Mouse (Mus musculus) cerebellum, postnatal 4 days (tissue): ENCODE data around the gene Adcy1.

Experiments used
- DNase-seq, 2 experiments: peaks; one replicate each; pipeline ENCODE4 v3.0.0; 2022; ENCODE audit warnings: low spot score in 2 of 2, mixed read lengths in 1 of 2

Gene Adcy1

GRCm38 (mm10) chr11:7182409-7183042 is 119.2 kb downstream of the Adcy1 start:
- no peak for DNase-seq

DNA sequence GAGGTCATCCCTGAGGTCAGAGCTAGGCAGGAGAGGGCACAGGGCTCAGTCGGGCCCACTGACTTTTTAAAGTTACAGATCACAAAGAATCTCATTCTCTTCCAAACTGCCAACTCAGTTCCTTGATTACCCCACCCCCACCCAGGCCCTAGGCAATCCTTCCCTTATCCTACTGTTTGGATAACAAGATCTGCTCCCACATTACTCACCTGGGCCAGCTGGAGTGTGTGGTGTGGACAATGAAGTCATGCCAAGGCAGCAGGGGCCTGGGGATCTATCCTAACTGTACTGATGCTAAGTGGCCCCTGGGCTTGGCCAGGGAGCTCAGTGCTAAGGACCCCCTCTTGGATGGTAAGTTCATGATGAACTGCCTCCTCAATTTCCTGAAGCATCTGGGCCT is 121.1 kb downstream of the Adcy1 start:
- DNase-seq, result no peak

GRCm38 (mm10) chr11:7187472-7187871 is 124.2 kb downstream of the Adcy1 start:
- no peak for DNase-seq

DNA sequence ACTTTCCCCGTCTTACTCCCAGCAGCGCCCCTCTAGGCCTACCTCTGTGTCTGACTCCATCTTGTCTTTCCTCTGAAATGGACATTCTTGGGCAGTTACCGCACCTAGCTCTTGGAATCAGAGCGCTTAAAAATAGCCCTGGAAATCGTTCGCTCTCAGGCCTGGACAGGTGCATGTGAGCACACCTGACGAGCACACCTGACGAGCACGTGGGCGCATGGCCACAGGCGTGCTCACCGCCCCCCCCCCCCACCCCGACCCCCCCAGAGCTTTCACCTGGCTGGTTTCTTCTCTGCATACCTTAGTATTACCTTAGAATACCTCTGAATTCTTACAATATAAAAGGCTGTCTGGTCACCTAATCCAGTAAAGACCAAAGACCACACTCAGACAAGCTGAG is 125.2 kb downstream of the Adcy1 start, which contains the start of gene Gm11985:
Gm11985 (minus strand) TSS at position 101 of the 400 bp plus-strand sequence.
- DNase-seq, result no peak

DNA sequence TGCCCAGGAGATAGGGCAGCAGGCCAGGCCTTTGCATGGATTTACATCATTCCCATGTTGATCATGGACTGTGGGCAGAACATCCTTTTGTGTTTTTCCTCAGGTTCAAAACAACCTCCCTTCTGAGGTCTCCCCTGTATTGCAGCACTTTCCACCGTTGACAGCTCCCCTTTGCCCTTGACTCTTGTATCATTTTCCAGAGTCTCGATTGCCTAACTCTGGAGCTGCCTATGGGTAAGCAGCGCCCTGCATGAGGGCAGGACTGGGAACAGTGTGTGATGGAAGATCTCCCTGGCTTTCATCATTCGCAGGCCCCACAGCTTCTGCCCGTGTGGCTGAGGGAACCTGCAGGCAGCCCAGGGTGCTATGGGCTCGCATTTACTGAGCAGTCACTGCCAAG is 129.4 kb downstream of the Adcy1 start:
- no peak for DNase-seq

DNA sequence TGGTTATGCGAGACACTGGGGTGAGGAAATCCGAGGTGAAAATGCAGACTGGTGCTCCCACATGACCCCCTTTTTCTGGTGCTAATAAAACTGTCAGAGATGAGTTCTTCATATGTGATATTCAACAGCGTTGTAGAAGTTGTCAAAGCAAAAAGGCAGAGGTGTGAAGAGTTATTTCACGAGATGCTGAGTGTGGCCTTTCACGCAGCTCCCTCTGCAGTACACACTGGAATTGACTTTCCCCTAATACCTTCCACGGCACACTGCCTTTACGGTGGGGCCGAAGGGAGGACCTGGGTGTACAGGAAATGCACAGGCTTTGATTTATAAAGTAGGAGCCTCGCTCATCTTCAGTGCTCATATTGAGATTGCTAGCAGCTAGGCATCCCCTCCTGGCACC is 129.8 kb downstream of the Adcy1 start:
- no peak for DNase-seq

GRCm38 (mm10) chr11:7194432-7195311 is 131.4 kb downstream of the Adcy1 start:
- no peak for DNase-seq

GRCm38 (mm10) chr11:7195312-7195685 is 132.0 kb downstream of the Adcy1 start:
- DNase-seq, result no peak

DNA sequence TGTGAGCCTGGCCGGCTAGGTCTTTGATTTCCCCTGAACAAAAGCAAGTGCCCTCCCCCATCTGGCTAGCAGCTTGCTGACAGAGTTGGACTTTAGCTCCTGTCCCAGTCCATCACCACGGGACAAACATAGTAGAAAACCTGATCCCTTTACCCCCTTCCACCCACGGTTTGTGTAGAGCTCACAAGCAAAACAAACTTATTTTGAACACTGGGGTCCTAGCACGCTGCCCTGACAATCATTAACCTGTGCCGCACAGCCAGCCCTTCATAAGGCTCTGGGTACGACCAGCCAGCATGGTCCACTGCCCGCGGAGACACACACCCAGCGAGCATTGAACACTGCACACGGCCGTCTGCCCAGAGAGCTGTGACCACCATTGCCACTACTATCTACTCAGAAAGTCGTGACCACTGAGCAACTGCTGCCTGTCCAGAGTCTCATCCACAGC is 134.2 kb downstream of the Adcy1 start, which contains the start of gene Igfbp1:
Igfbp1 (plus strand) TSS at position 292 of the 451 bp plus-strand sequence.
- DNase-seq, result no peak

GRCm38 (mm10) chr11:7198006-7198405 is 134.7 kb downstream of the Adcy1 start:
- DNase-seq, result no peak

- no peak for DNase-seq
Observed at GRCm38 (mm10) chr11:7198481-7199256, 135.4 kb downstream of the Adcy1 start.

- peak in 1 of 2 experiments; percentile 63 for DNase-seq
Observed at GRCm38 (mm10) chr11:7199736-7200392, 136.6 kb downstream of the Adcy1 start.

GRCm38 (mm10) chr11:7200393-7200783 is 137.1 kb downstream of the Adcy1 start:
- no peak for DNase-seq

DNA sequence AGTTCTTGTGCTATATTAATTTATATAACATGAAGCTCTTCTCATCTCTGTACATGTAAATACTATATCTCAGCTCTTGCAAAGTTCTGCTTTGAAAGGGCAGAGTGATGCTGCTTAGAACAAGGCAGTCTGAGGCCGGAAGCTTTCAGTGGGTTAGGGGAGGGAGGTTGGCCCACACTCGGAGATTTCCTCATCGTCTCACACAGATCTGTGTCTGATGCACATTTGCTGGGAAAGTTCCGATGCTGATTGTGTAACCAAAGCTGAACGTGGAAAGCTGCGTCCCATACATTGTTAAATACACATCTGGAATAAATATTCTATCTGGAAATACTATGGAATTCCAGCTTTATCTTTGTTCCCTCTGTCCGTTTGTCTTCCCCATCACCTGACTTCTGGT is 138.9 kb downstream of the Adcy1 start:
- DNase-seq, result no peak

DNA sequence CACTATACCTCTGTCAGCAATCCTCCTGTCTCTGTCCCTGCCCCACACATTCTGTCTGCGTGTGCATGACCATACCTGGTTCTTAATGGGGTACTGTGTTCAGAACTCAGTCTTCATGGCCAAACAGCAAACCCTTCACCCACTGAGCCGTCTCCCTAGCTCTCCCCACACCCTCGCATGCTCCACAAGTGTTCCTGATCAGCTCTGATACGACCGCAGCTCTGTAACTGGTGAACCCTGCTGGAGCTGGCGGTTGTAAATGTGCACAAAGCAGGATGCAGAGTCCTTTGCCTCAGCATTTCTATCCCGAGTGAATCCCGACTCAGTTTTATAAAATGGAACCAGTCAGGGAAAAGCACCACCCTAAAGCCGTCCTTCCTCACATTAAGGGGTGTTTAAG is 140.6 kb downstream of the Adcy1 start:
- DNase-seq, result no peak

DNA sequence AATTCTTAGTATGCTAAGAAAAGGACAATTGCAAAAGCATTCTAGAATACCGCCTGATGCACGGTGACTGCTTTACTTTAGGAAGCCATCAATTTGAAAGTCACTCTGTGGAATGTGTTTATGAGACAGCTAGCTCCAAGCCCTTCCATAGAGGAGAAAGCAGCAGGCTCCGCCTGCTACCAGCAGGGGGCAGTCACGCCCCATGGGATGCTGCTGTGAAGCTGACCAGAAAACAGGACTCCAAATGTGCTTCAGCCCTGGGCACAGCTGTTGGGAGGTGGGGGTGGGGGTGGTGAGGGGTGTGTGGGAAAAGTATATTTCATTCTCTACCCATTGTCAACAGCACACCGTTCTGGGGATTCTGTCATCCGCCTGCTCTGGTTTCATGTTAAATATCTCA is 147.1 kb downstream of the Adcy1 start:
- peak; percentile 61 to 82 for DNase-seq

GRCm38 (mm10) chr11:7211211-7211610 is 147.9 kb downstream of the Adcy1 start:
- DNase-seq, result peak in 1 of 2 experiments; percentile 26

DNA sequence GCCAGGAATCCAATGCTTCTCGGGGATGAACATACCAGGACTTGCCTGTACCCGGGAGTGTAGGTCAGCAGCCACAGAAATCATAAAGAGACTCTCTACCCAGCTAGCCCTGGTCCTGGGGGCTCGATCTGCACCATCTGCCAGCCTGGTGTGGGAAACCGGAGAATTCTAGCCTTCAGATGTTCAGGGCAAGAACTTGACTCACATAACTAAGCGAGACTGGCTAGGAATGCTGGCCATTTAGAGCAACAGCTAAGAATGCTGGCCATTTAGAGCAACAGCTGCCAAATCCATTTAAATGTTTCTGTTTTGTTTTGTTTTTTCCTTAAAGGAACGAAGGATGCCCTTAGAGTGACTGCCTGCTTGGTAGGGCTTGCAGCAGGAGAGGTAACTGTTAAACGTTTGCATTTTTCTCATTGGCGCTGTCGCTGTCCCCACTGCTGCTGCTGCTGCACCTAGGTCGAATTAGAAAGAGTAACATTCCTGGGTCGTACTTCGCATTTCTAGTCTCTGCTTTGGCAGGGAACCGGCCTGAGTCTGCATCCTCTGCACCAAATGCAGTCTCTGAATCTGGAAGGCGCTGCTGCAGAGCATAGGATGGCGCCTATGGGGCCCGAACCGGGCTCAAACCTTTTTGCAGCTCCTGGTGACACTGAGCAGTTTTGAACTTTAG is 149.0 kb downstream of the Adcy1 start:
- no peak for DNase-seq

- DNase-seq, result no peak
Observed at GRCm38 (mm10) chr11:7213161-7213500, 149.8 kb downstream of the Adcy1 start.

DNA sequence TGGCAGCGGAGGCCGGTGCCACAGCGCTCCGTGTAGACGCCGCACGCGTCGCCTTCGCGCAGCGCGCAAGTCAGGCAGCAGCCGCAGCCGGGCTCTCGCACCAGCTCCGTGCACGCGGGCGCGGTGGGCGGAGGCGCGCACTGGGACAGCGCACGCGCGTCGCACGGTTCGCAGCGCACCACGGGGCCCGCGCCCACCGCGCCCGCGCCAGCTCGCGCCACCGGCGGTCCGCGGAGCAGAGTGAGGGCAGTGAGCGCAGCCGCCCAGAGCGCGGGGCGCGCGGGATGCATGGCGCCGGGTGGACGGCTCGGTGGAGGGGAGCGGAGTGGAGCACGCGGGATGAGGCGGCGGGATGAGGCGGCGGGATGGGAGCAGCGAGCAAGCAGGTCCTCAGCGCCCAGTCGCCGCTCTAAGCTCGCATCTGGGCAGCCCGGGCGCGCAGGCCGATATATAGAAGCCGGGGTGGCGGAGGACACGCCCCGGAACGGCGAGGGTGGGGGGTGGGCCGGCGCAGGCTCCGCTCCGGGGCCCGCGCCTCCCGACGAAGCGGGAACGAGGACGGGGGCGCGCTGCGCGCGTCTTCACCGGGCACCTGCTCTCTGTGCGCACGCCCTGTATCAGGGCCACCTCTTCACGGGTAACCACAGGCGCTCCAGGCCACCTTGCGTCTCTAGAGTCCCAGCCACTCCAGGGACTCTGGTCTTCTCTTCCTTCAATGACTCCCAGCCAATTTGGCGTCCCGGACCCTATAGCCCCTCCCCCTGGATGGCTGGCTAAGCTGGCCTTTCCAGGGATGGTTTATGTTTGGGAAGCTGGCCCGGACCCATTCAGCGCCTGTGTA is 150.4 kb downstream of the Adcy1 start, which contains the start of gene Igfbp3:
Igfbp3 (minus strand) TSS at position 423 of the 841 bp plus-strand sequence.
- DNase-seq, result peak; percentile 51 to 75
